Mouse (Mus musculus): ENCODE measurements around the gene Zmynd19.

Zmynd19 gene

GRCm38 (mm10) chr2:24944304-24944703 lies 5.3 kb upstream of the Zmynd19 start:
- DNase-seq: peak; percentile 63 to 72

- no peak for DNase-seq
Observed at GRCm38 (mm10) chr2:24950189-24950535, 570 bp downstream of the Zmynd19 start.

- no peak for DNase-seq
Observed at GRCm38 (mm10) chr2:24952537-24953055, 3.0 kb downstream of the Zmynd19 start.

- peak; percentile 9 to 29 for DNase-seq
Observed at GRCm38 (mm10) chr2:24960910-24961309, 11.3 kb downstream of the Zmynd19 start.

GRCm38 (mm10) chr2:24962304-24963000 lies 12.9 kb downstream of the Zmynd19 start, which contains the start of gene Dph7:
Gene Dph7, plus strand, starts transcription at chr2:24962400.
- peak; percentile 85 to 88 for DNase-seq

GRCm38 (mm10) chr2:24970386-24970785 lies 20.8 kb downstream of the Zmynd19 start:
- DNase-seq: no peak

- DNase-seq: peak in 1 of 2 experiments; percentile 12
Observed at GRCm38 (mm10) chr2:24974452-24974851, 24.9 kb downstream of the Zmynd19 start.

- DNase-seq: peak; percentile 98
Observed at GRCm38 (mm10) chr2:24974906-24975703, 25.5 kb downstream of the Zmynd19 start, which contains the start of gene Mrpl41. Gene Mrpl41, minus strand, starts transcription at chr2:24975098.

GRCm38 (mm10) chr2:24975704-24976297 lies 26.2 kb downstream of the Zmynd19 start, which contains the start of gene Pnpla7:
Gene Pnpla7, plus strand, starts transcription at chr2:24976033.
- DNase-seq: peak; percentile 90 to 91

GRCm38 (mm10) chr2:24976960-24977359 lies 27.4 kb downstream of the Zmynd19 start:
- peak; percentile 12 to 23 for DNase-seq

- no peak for DNase-seq
Observed at GRCm38 (mm10) chr2:24987762-24988161, 38.2 kb downstream of the Zmynd19 start.

- no peak for DNase-seq
Observed at GRCm38 (mm10) chr2:24995332-24995731, 45.7 kb downstream of the Zmynd19 start.

- no peak for DNase-seq
Observed at GRCm38 (mm10) chr2:24996471-24996870, 46.9 kb downstream of the Zmynd19 start.

GRCm38 (mm10) chr2:25000544-25001235 lies 51.1 kb downstream of the Zmynd19 start:
- DNase-seq: peak in 1 of 2 experiments; percentile 20

GRCm38 (mm10) chr2:25003946-25004786 lies 54.6 kb downstream of the Zmynd19 start:
- DNase-seq: no peak

- DNase-seq: no peak
Observed at GRCm38 (mm10) chr2:25006767-25007166, 57.2 kb downstream of the Zmynd19 start.

GRCm38 (mm10) chr2:25008250-25008649 lies 58.7 kb downstream of the Zmynd19 start:
- no peak for DNase-seq
